Mouse (Mus musculus) liver, adult 2 months (tissue): Measurements from ENCODE around the gene Fut11. TPM values are rescaled to one million over a fixed set of nuclear protein-coding genes. Genes with fewer than 3 reads are reported as not detected.

Experiments
- DNase-seq: peaks from one replicate; pipeline ENCODE4 v3.0.0-alpha.2; 2011; ENCODE audit warnings: low read depth, low spot score; ENCODE audit errors: extremely low read depth
- H3K27ac ChIP-seq: fragments of 200-500 bp; replicated peaks from 2 replicates; pipeline ENCODE4 v1.5.1; 2012; ENCODE audit warnings: low read depth, mild to moderate bottlenecking, control low read depth, inconsistent platforms, low read length; ENCODE audit not compliant: insufficient read depth
- H3K27me3 ChIP-seq: fragments of 200-500 bp; 2 replicates; pipeline ENCODE4 v1.6.1; 2012; ENCODE audit warnings: mild to moderate bottlenecking, moderate library complexity, low read length, inconsistent platforms; ENCODE audit not compliant: control insufficient read depth, insufficient read depth
- H3K36me3 ChIP-seq: fragments of 200-500 bp; 2 replicates; pipeline ENCODE4 v1.6.1; 2012; ENCODE audit warnings: low read length, inconsistent platforms; ENCODE audit not compliant: control insufficient read depth, insufficient read depth
- H3K4me1 ChIP-seq: fragments of 200-500 bp; 2 replicates; pipeline ENCODE4 v1.6.1; 2011; ENCODE audit warnings: low read length; ENCODE audit not compliant: control insufficient read depth, insufficient read depth
- H3K4me3 ChIP-seq: fragments of 200-500 bp; 2 replicates; pipeline ENCODE4 v1.5.1; 2011; ENCODE audit warnings: low read depth, mild to moderate bottlenecking, control low read depth, low read length, moderate library complexity; ENCODE audit not compliant: insufficient read depth
- H3K79me2 ChIP-seq: fragments of 200-500 bp; 2 replicates; pipeline ENCODE4 v1.6.1; 2012; ENCODE audit warnings: inconsistent platforms, mild to moderate bottlenecking, low read length, moderate library complexity; ENCODE audit not compliant: control insufficient read depth, insufficient read depth
- H3K9ac ChIP-seq: fragments of 200-500 bp; 2 replicates; pipeline ENCODE4 v1.6.1; 2012; ENCODE audit warnings: low read depth, mild to moderate bottlenecking, control low read depth, inconsistent platforms, low read length
- CTCF ChIP-seq: fragments of 200-500 bp; IDR thresholded peaks from 2 replicates; pipeline ENCODE4 v1.5.1; 2011; ENCODE audit warnings: low read depth, low read length, control low read depth
- POLR2A ChIP-seq: fragments of 200-500 bp; IDR thresholded peaks from 2 replicates; pipeline ENCODE4 v1.6.1; 2011; ENCODE audit warnings: low read length, control low read depth; ENCODE audit not compliant: insufficient read depth; ENCODE audit errors: extremely low read depth
- WGBS: fragments of 180-500 bp; shearing (Covaris S2); methylation state at CpG from one replicate; pipeline ENCODE4 v1.1.7; 2018; 5-methylcytosine and 5-hydroxymethylcytosine counted together
- polyA plus RNA-seq: library from polyadenylated mRNA; depleted of rRNA; stranded (reverse); fragments of >200 nt; gene quantifications from 2 replicates; pipeline ENCODE4 v1.2.3, GENCODE M21; 2012
- total RNA-seq: library from RNA; depleted of rRNA; stranded (reverse); fragments of >200 nt; gene quantifications from 2 replicates; pipeline ENCODE4 v1.2.3, GENCODE M21; 2014

Gene Fut11
- total and polyA plus RNA-seq, 2 experiments: 3.3 to 3.8 TPM

- TF ChIP-seq POLR2A: no peak
- no peak for TF ChIP-seq CTCF
- 69% methylated on average over 2 of the region's 2 CpGs for WGBS
- no peak overlapping the region for H3K27ac ChIP-seq
- H3K79me2 ChIP-seq: peaks cover 25% of the 10 kb centered on the region
- H3K36me3 ChIP-seq: peaks cover 71% of the 10 kb centered on the region
- H3K27me3 ChIP-seq: no peaks in the 10 kb centered on the region
- no peak for DNase-seq
- peaks cover 16% of the 10 kb centered on the region for H3K4me1 ChIP-seq
- H3K4me3 ChIP-seq: no peak overlapping the region
- no peak overlapping the region for H3K9ac ChIP-seq
Observed at GRCm38 (mm10) chr14:20681742-20682141, 13.0 kb upstream of the Fut11 start.

- H3K27ac ChIP-seq: 0 out of 2 replicates have a peak overlapping the region, but pooled peaks have one; percentile 13
- 26% methylated on average over 3 of the region's 3 CpGs for WGBS
- H3K27me3 ChIP-seq: no peaks in the 10 kb centered on the region
- TF ChIP-seq CTCF: no peak
- TF ChIP-seq POLR2A: no peak
- DNase-seq: peak; percentile 35
- H3K79me2 ChIP-seq: peaks cover 25% of the 10 kb centered on the region
- no peak overlapping the region for H3K4me3 ChIP-seq
- H3K36me3 ChIP-seq: peaks cover 76% of the 10 kb centered on the region
- no peak overlapping the region for H3K9ac ChIP-seq
- peaks cover 13% of the 10 kb centered on the region for H3K4me1 ChIP-seq
Observed at GRCm38 (mm10) chr14:20682498-20682897, 12.3 kb upstream of the Fut11 start.

GRCm38 (mm10) chr14:20686576-20686975, 8.2 kb upstream of the Fut11 start:
- Histone ChIP-seq H3K4me1 (peaks cover 3% of the 10 kb centered on the region; the same call in 1 of the 2 replicates), H3K27ac (no peak overlapping the region), H3K79me2 (peaks cover 13% of the 10 kb centered on the region; the same call in 1 of the 2 replicates), H3K27me3 (no peaks in the 10 kb centered on the region), H3K36me3 (peaks cover 83% of the 10 kb centered on the region), H3K9ac (no peak overlapping the region), H3K4me3 (no peak overlapping the region)
- DNase-seq: no peak
- TF ChIP-seq POLR2A (no peak), CTCF (no peak)
- 96% methylated on average over 3 of the region's 3 CpGs for WGBS

GRCm38 (mm10) chr14:20689009-20689408, 5.8 kb upstream of the Fut11 start:
- H3K79me2 ChIP-seq: peaks cover 10% of the 10 kb centered on the region; the same call in 1 of the 2 replicates
- WGBS: 93% methylated on average over 2 of the region's 2 CpGs
- no peaks in the 10 kb centered on the region for H3K27me3 ChIP-seq
- peaks cover 91% of the 10 kb centered on the region for H3K36me3 ChIP-seq
- no peaks in the 10 kb centered on the region for H3K4me1 ChIP-seq
- no peak overlapping the region for H3K4me3 ChIP-seq
- no peak overlapping the region for H3K27ac ChIP-seq
- DNase-seq: no peak
- TF ChIP-seq CTCF: no peak
- no peak for TF ChIP-seq POLR2A
- no peak overlapping the region for H3K9ac ChIP-seq

- peaks cover 70% of the 10 kb centered on the region for H3K36me3 ChIP-seq
Observed at GRCm38 (mm10) chr14:20691772-20692171, 3.0 kb upstream of the Fut11 start.

GRCm38 (mm10) chr14:20693589-20694101, 1.1 kb upstream of the Fut11 start:
- Histone ChIP-seq H3K36me3 (peaks cover 58% of the 10 kb centered on the region), H3K79me2 (peaks cover 19% of the 10 kb centered on the region; the same call in 1 of the 2 replicates), H3K27me3 (no peaks in the 10 kb centered on the region), H3K4me1 (no peaks in the 10 kb centered on the region; the same call in 1 of the 2 replicates), H3K4me3 (no peak overlapping the region), H3K9ac (no peak overlapping the region), H3K27ac (peak overlapping the region; percentile 19)
- 85% methylated on average over 10 of the region's 10 CpGs for WGBS
- DNase-seq: no peak
- no peak for TF ChIP-seq CTCF
- no peak for TF ChIP-seq POLR2A

More at GRCm38 (mm10) chr14:20691772-20692171, 3.0 kb upstream of the Fut11 start:
- no peaks in the 10 kb centered on the region for H3K27me3 ChIP-seq
- TF ChIP-seq CTCF (no peak), POLR2A (no peak)
- H3K9ac ChIP-seq: no peak overlapping the region
- peaks cover 16% of the 10 kb centered on the region; the same call in 1 of the 2 replicates for H3K79me2 ChIP-seq
- H3K27ac ChIP-seq: no peak overlapping the region
- H3K4me1 ChIP-seq: no peaks in the 10 kb centered on the region
- WGBS: 96% methylated on average over 6 of the region's 6 CpGs
- no peak for DNase-seq
- H3K4me3 ChIP-seq: no peak overlapping the region
